Mouse (Mus musculus) G1E (cell line): ENCODE measurements around the gene Neto2. TPM values are rescaled to one million over a fixed set of nuclear protein-coding genes. Genes with fewer than 3 reads are reported as not detected.
A peak's percentile ranks its signal among the peaks of the same experiment; 100 is the strongest.

Experiments
- ATAC-seq: 2 replicates; pipeline ENCODE4 v1.8.0; 2016; ENCODE audit warnings: mild to moderate bottlenecking; ENCODE audit not compliant: insufficient number of reproducible peaks, poor library complexity, low FRiP score, severe bottlenecking; ENCODE audit errors: extremely low read depth
- DNase-seq: peaks from one replicate; pipeline ENCODE4 v3.0.0; 2012; ENCODE audit warnings: low spot score
- H3K27me3 ChIP-seq: 2 replicates; pipeline ENCODE4 v1.6.1; 2012; ENCODE audit warnings: mild to moderate bottlenecking, low read length, inconsistent platforms; ENCODE audit not compliant: insufficient read depth
- H3K36me3 ChIP-seq: replicated peaks from 2 replicates; pipeline ENCODE3; 2012; ENCODE audit warnings: mild to moderate bottlenecking, inconsistent platforms
- H3K4me1 ChIP-seq: 2 replicates; pipeline ENCODE4 v1.6.1; 2012; ENCODE audit warnings: low read depth, low read length, inconsistent platforms, mixed read lengths; ENCODE audit not compliant: insufficient read depth
- H3K4me3 ChIP-seq: 2 replicates; pipeline ENCODE4 v1.5.1; 2012; ENCODE audit warnings: low read depth, mild to moderate bottlenecking, inconsistent platforms, low read length, moderate library complexity, mixed read lengths
- H3K9me3 ChIP-seq: replicated peaks from 2 replicates; pipeline ENCODE4 v1.6.1; 2012; ENCODE audit warnings: inconsistent platforms
- CTCF ChIP-seq: IDR thresholded peaks from 2 replicates; pipeline ENCODE4 v1.5.1; 2012; ENCODE audit warnings: low read depth, low read length, inconsistent platforms, mixed read lengths
- GATA1 ChIP-seq: IDR thresholded peaks from 2 replicates; pipeline ENCODE4 v1.6.1; 2012; ENCODE audit warnings: borderline replicate concordance, low read length, inconsistent platforms, mixed read lengths
- GATA2 ChIP-seq: IDR thresholded peaks from 2 replicates; pipeline ENCODE4 v1.6.1; 2012; ENCODE audit warnings: low read depth, low read length, inconsistent platforms, borderline replicate concordance
- POLR2AphosphoS5 ChIP-seq: IDR thresholded peaks from 2 replicates; pipeline ENCODE4 v1.6.1; 2012; ENCODE audit warnings: low read depth, low read length, inconsistent platforms; ENCODE audit not compliant: insufficient replicate concordance
- TAL1 ChIP-seq: conservative IDR thresholded peaks from 2 replicates; pipeline ENCODE4 v1.6.1; 2012; ENCODE audit warnings: low read depth, low read length, inconsistent platforms, mixed read lengths
- polyA plus RNA-seq: library from polyadenylated mRNA; stranded (reverse); fragments of >175 nt; gene quantifications from 2 replicates; pipeline ENCODE4 v1.2.3, GENCODE M21; 2012
- total RNA-seq, 2 experiments: library from RNA; stranded (forward) in 1 of 2; stranded (reverse) in 1 of 2; fragments of 200-1000 nt in 1 of 2; fragments of >200 nt in 1 of 2; fragmentation: Nextera tagmentation in 1 of 2; gene quantifications; 2 replicates each; pipeline ENCODE4 v1.2.3; 2014 to 2017

Gene Neto2
- total and polyA plus RNA-seq, 3 experiments = 0.05 TPM; not detected in 2

DNA sequence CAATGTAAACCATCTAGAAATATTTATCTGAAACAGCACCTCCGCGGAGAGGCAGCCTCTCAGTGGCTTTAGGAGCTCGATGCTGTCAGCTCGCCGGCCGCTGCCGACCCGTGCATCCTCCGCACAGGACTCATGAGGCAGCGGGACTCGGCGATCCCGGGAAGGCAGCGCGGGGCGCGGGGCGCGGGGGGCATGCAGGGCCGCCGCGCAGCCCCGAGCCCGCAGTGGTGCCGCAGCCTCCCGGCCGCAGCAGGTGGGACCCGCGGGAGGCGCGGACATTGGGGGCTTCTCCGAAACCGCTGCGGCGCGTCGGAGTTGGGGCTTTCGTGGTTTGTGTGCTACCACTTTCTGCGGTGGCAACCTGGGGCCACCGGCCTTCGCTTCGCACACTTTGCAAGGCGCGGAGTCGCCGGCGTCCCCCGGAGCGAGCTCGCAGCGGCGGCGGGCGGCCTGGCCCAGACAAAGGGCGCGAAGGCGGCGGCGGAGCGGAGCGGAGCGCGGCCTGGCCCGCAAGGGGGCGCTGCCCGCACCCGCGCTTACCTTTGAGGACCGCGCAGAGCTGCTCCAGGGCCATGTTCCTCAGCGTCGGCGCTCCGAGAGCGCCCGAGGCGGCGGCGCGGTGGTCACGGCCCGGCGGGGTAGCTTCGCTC is 498 bp downstream of the Neto2 start:
- Histone ChIP-seq H3K27me3 (no peaks in the 10 kb centered on the region; the same call in 1 of the 2 replicates), H3K4me3 (no peak overlapping the region; the same call in 1 of the 2 replicates), H3K36me3 (no peaks in the 10 kb centered on the region), H3K9me3 (peaks cover 7% of the 10 kb centered on the region), H3K4me1 (no peaks in the 10 kb centered on the region)
- no peak for TF ChIP-seq TAL1
- TF ChIP-seq GATA2 = no peak
- no peak for TF ChIP-seq CTCF
- TF ChIP-seq GATA1 = no peak
- TF ChIP-seq POLR2AphosphoS5 = no peak
- ATAC-seq (no peak), DNase-seq (no peak)

DNA sequence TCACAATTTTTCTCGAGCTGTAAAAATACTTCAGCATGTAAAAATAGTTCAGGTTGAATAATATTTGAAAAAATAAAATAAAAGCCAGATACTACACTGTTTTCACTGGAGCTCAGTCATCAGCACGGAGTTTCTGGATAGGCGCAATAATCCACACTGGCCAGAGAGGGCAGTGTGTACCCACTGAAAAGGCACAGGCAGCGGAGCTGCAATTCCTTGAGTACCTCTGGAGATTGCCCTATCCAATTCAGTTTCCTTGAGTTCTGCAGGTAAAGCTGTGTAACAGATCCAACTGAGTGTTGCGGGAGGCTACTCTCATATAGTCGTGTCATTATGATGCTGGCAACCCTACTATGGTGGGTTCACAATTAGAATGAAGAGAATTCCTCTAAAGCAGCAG is 1.7 kb downstream of the Neto2 start:
- Histone ChIP-seq H3K27me3 (no peaks in the 10 kb centered on the region; the same call in 1 of the 2 replicates), H3K4me3 (no peak overlapping the region)

DNA sequence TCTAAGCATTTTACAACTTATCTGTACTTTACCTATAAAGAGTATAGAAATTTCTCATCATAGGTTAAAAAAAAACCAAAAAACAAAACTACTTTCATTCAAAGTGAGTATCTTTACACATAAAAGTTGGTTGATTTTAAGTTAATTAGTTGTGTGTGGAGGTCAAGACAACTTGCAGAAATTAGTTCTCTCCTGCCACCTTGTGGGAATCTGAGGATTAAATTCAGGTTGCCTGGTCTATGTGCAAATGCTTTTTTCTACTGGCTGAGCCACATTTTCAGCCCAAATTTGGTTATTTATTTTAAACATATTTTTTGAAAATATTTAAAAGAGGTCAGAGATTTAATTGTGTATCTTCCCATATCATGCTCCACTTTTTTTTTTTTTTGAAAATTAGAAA is 35.6 kb downstream of the Neto2 start:
- ATAC-seq = no peak
- no peak for DNase-seq
- H3K4me3 ChIP-seq = no peak overlapping the region
- TF ChIP-seq POLR2AphosphoS5 (no peak), GATA1 (no peak), GATA2 (no peak), CTCF (no peak), TAL1 (no peak)
- no peaks in the 10 kb centered on the region for H3K9me3 ChIP-seq
- H3K4me1 ChIP-seq = no peaks in the 10 kb centered on the region
- H3K36me3 ChIP-seq = no peaks in the 10 kb centered on the region
- no peaks in the 10 kb centered on the region for H3K27me3 ChIP-seq

More for the DNA sequence above, 1.7 kb downstream of the Neto2 start:
- DNase-seq = peak; percentile 18
- H3K4me1 ChIP-seq = no peaks in the 10 kb centered on the region
- peaks cover 7% of the 10 kb centered on the region for H3K9me3 ChIP-seq
- H3K36me3 ChIP-seq = no peaks in the 10 kb centered on the region
- ATAC-seq = peak; percentile 34; the same call in 1 of the 2 replicates
- TF ChIP-seq CTCF (peak; percentile 57), TAL1 (no peak)

DNA sequence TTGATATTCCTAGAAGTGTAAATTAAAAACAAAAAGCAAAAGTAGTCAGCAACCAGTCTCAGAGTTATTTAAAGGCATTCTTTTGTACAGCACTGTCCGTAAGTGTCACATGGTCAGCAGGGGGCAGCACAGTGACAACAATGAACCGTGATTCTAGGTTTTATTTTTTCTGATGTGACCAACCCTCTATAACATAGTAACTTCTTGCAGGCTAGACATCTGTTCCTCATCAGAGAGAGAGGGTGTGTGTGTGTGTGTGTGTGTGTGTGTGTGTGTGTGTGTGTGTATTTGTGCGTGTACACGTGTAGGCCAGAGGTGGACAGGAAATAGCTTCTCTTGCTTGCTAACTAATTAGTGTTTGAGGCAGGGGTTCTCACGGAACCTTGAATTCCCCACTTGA is 38.7 kb downstream of the Neto2 start:
- DNase-seq (no peak), ATAC-seq (no peak)
- Histone ChIP-seq H3K9me3 (no peaks in the 10 kb centered on the region), H3K4me1 (no peaks in the 10 kb centered on the region), H3K27me3 (no peaks in the 10 kb centered on the region), H3K4me3 (no peak overlapping the region), H3K36me3 (no peaks in the 10 kb centered on the region)
- TF ChIP-seq TAL1 (no peak), CTCF (no peak), POLR2AphosphoS5 (no peak), GATA2 (no peak), GATA1 (no peak)

DNA sequence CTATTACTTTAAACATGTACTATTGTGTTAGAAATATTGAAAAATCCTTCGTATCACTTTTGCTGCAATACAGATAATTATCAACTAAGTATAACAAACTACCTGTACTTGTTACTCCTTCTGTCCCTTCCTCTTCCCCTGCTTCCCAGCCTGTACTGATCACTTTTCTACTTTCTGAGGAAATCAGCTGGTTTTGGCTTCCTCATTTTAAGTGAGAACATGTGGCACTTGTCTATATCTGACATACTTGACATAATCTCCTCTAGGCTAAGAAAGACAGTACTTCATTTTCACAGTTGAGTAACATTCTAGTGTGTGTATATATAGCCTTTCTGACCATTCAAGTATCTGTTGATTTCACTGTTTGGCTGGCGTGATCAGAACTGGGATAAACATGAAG is 49.5 kb downstream of the Neto2 start:
- no peaks in the 10 kb centered on the region for H3K9me3 ChIP-seq
- H3K27me3 ChIP-seq = peaks cover 2% of the 10 kb centered on the region; the same call in 1 of the 2 replicates
- TF ChIP-seq GATA1 (no peak), TAL1 (no peak), POLR2AphosphoS5 (no peak)
- DNase-seq (no peak), ATAC-seq (no peak)
- H3K4me3 ChIP-seq = no peak overlapping the region
- H3K36me3 ChIP-seq = no peaks in the 10 kb centered on the region
- no peaks in the 10 kb centered on the region for H3K4me1 ChIP-seq

DNA sequence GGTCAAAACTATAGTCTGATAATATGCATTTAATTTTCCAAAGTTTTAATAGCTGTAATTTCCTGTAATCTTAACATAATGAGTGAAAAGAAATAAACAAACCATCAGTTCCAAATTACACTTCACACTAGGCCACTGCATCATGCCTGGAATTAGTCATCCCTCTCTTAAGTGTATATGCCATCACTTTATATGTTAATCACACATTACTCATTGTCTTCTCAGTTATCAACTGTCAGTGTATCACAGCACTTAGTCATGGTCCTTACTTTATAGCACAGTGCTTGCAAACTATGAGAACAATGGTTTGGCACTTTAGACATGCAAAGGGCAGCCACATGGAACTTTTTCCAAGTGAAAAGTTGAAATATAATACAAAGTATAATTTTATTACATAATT is 52.2 kb downstream of the Neto2 start:
- H3K4me3 ChIP-seq = no peak overlapping the region
- H3K9me3 ChIP-seq = no peaks in the 10 kb centered on the region
- ATAC-seq (no peak), DNase-seq (no peak)
- H3K27me3 ChIP-seq = peaks cover 2% of the 10 kb centered on the region; the same call in 1 of the 2 replicates
- no peaks in the 10 kb centered on the region for H3K36me3 ChIP-seq
- no peaks in the 10 kb centered on the region for H3K4me1 ChIP-seq
- TF ChIP-seq CTCF (no peak), GATA2 (no peak), TAL1 (no peak), GATA1 (no peak), POLR2AphosphoS5 (no peak)
